Mouse (Mus musculus) cerebellum, postnatal 14 days (tissue): ENCODE measurements at regions not wholly inside any gene's neighbourhood (a gene's known extent, or its start where the extent isn't known, plus 50 kb on each side); places are given as distances from the start of the nearest gene placed in this dataset.
A peak's percentile ranks its signal among the peaks of the same experiment; 100 is the strongest.

Experiments used
- DNase-seq, 2 experiments: peaks; one replicate each; pipeline ENCODE4 v3.0.0; 2021; ENCODE audit warnings: mixed read lengths in 2 of 2

- DNase-seq = peak; percentile 78 to 84
These were observed 59.1 kb downstream of the Bmp15 start for GRCm38 (mm10) chrX:6261469-6261868.

DNA sequence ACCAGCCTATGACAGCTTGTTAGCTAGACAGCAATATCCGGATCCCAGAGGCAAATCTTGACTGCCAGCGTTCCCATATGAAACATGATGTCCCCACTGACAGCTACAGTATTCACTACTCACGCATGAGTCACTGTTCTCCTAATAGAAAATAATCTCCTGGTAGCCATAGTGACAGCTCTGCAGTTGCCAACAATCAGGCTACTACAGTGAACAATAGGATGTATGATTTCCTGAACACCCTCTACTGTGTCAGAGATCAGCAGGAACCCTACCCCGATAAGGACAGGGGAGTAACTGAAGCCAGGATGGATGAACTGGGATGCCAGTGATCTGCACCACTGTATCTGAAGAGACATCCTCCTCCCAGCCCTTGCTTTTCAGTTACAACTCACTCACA is 62.0 kb downstream of the Bmp15 start:
- DNase-seq = no peak

GRCm38 (mm10) chrX:6254058-6254457 is 66.5 kb downstream of the Bmp15 start:
- peak; percentile 29 to 36 for DNase-seq

DNA sequence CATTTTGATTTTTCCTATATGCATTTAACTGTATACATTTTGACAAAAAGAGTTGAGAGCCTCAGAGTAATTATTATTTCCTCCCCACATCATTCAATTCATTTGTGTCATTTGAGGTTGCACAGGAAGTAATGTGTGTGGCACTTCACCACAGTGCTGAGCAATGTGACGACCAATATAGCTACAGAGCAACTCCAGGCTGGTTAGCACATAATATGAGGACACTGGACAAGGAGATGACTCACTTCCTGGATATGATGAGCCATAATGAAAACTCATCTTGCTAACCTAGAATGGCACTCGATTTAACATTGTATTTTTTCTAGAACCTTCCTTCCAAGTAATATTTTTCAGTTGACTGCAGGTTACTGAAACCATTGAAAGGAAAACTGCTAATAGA is 67.6 kb downstream of the Bmp15 start:
- DNase-seq = no peak
